Mouse (Mus musculus) lung, embryonic 14.5 days (tissue): ENCODE results near the gene Adamts10. TPM values are rescaled to one million over a fixed set of nuclear protein-coding genes. Genes with fewer than 3 reads are reported as not detected.
A peak's percentile ranks its signal among the peaks of the same experiment; 100 is the strongest.

Source experiments
- ATAC-seq: fragments of 200-750 bp; cut with Nextera tagmentation; 2 replicates; pipeline ENCODE4 v1.8.0; 2017; ENCODE audit warnings: mild to moderate bottlenecking, moderate TSS enrichment, moderate library complexity; ENCODE audit not compliant: insufficient read depth
- DNase-seq: peaks from one replicate; pipeline ENCODE4 v3.0.0-alpha.2; 2015
- H3K27ac ChIP-seq: fragments of 300-500 bp; sonication (generic); 2 replicates; pipeline ENCODE4 v1.5.1; 2014; ENCODE audit warnings: low read depth, mild to moderate bottlenecking, moderate library complexity
- H3K27me3 ChIP-seq: fragments of 300-500 bp; sonication (generic); 2 replicates; pipeline ENCODE4 v1.6.1; 2014; ENCODE audit warnings: low read length, control low read depth; ENCODE audit not compliant: insufficient read depth
- H3K36me3 ChIP-seq: fragments of 300-500 bp; sonication (generic); 2 replicates; pipeline ENCODE4 v1.6.1; 2014; ENCODE audit warnings: control low read depth; ENCODE audit not compliant: insufficient read depth
- H3K4me1 ChIP-seq: fragments of 300-500 bp; sonication (generic); 2 replicates; pipeline ENCODE4 v1.6.1; 2014; ENCODE audit warnings: antibody characterized with exemption, control low read depth; ENCODE audit not compliant: insufficient read depth
- H3K4me2 ChIP-seq: fragments of 300-500 bp; sonication (generic); 2 replicates; pipeline ENCODE4 v1.6.1; 2014; ENCODE audit warnings: mild to moderate bottlenecking
- H3K4me3 ChIP-seq: fragments of 300-500 bp; sonication (generic); 2 replicates; pipeline ENCODE4 v1.5.1; 2014; ENCODE audit warnings: low read depth, low read length
- H3K9ac ChIP-seq: fragments of 300-500 bp; sonication (generic); 2 replicates; pipeline ENCODE4 v1.6.1; 2014
- H3K9me3 ChIP-seq: fragments of 300-500 bp; sonication (generic); 2 replicates; pipeline ENCODE4 v1.6.1; 2016; ENCODE audit warnings: low read depth, low read length, control low read depth
- CTCF ChIP-seq: IDR thresholded peaks from 2 replicates; pipeline ENCODE4 v1.5.1; 2016; ENCODE audit warnings: antibody characterized with exemption, low read depth
- WGBS: fragments of 180-500 bp; shearing (Covaris S2); extraction: QIAGEN DNeasy Blood & Tissue Kit; methylation state at CpG from one replicate; pipeline ENCODE4 v1.1.7; 2014; 5-methylcytosine and 5-hydroxymethylcytosine counted together
- polyA plus RNA-seq: library from polyadenylated mRNA; unstranded; fragments of >200 nt; fragmentation: Nextera tagmentation; extraction: Ambion mirVana; gene quantifications from 2 replicates; pipeline ENCODE4 v1.2.1, GENCODE M21; 2014

The Adamts10 gene
- polyA plus RNA-seq, 1 experiment from 2014 or later = 126 TPM

GRCm38 (mm10) chr17:33498918-33499317, 25.1 kb upstream of the Adamts10 start:
- Histone ChIP-seq H3K4me3 (no peak overlapping the region), H3K4me2 (no peak overlapping the region), H3K36me3 (no peaks in the 10 kb centered on the region), H3K9me3 (no peaks in the 10 kb centered on the region), H3K27ac (no peak overlapping the region), H3K4me1 (no peaks in the 10 kb centered on the region), H3K9ac (no peak overlapping the region), H3K27me3 (no peaks in the 10 kb centered on the region)
- no peak for DNase-seq
- no peak for ATAC-seq
- no peak for TF ChIP-seq CTCF
- WGBS = 50% methylated on average over 1 of the region's 1 CpGs

GRCm38 (mm10) chr17:33508386-33508785, 15.6 kb upstream of the Adamts10 start:
- Histone ChIP-seq H3K27me3 (no peaks in the 10 kb centered on the region), H3K27ac (no peak overlapping the region), H3K4me2 (no peak overlapping the region), H3K9me3 (no peaks in the 10 kb centered on the region), H3K9ac (no peak overlapping the region), H3K36me3 (no peaks in the 10 kb centered on the region), H3K4me3 (no peak overlapping the region), H3K4me1 (peaks cover 18% of the 10 kb centered on the region)
- DNase-seq (no peak), ATAC-seq (no peak)
- no peak for TF ChIP-seq CTCF
- 88% methylated on average over 1 of the region's 1 CpGs for WGBS

GRCm38 (mm10) chr17:33510172-33510571, 13.8 kb upstream of the Adamts10 start:
- Histone ChIP-seq H3K4me3 (no peak overlapping the region), H3K4me1 (peaks cover 11% of the 10 kb centered on the region), H3K27ac (no peak overlapping the region), H3K9me3 (no peaks in the 10 kb centered on the region), H3K36me3 (no peaks in the 10 kb centered on the region), H3K4me2 (no peak overlapping the region), H3K9ac (no peak overlapping the region), H3K27me3 (no peaks in the 10 kb centered on the region)
- no peak for TF ChIP-seq CTCF
- ATAC-seq (0 out of 2 replicates have a peak, but pooled peaks have one; percentile 25), DNase-seq (peak; percentile 71)
- WGBS = 36% methylated on average over 5 of the region's 5 CpGs

- Histone ChIP-seq H3K9me3 (no peaks in the 10 kb centered on the region), H3K27ac (peak overlapping the region; percentile 37; the same call in 1 of the 2 replicates), H3K4me3 (no peak overlapping the region), H3K4me2 (no peak overlapping the region), H3K9ac (no peak overlapping the region), H3K36me3 (no peaks in the 10 kb centered on the region), H3K27me3 (no peaks in the 10 kb centered on the region), H3K4me1 (peaks cover 5% of the 10 kb centered on the region)
- no peak for TF ChIP-seq CTCF
- 14% methylated on average over 2 of the region's 2 CpGs for WGBS
- peak; percentile 31 for DNase-seq
- peak; percentile 49; the same call in 1 of the 2 replicates for ATAC-seq
Observed at GRCm38 (mm10) chr17:33512441-33513415, 11.3 kb upstream of the Adamts10 start.

DNA sequence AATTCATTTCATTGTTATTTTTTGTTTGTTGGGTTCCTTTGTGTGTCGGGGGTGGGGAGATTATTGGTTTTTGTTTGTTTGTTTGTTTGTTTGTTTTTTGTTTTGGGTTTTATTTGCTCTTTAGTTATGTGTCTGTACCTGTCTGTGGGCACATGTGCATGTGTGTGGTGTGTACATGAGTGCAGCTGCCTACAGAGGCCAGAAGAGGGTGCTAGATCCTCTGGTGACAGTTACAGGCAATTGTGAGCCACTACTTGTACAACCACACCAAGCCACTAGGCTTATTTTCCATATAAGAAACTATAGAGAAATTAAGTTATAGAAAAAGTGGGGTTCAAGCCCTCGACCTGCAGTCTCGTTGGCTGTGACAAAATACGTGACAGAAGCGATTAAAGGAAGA, 10.1 kb upstream of the Adamts10 start:
- Histone ChIP-seq H3K9me3 (no peaks in the 10 kb centered on the region), H3K4me1 (peaks cover 5% of the 10 kb centered on the region), H3K27ac (no peak overlapping the region), H3K4me2 (no peak overlapping the region), H3K4me3 (no peak overlapping the region), H3K27me3 (no peaks in the 10 kb centered on the region), H3K9ac (no peak overlapping the region), H3K36me3 (no peaks in the 10 kb centered on the region)
- DNase-seq (peak; percentile 21), ATAC-seq (no peak)
- 65% methylated on average over 5 of the region's 5 CpGs for WGBS
- peak; percentile 50 for TF ChIP-seq CTCF

DNA sequence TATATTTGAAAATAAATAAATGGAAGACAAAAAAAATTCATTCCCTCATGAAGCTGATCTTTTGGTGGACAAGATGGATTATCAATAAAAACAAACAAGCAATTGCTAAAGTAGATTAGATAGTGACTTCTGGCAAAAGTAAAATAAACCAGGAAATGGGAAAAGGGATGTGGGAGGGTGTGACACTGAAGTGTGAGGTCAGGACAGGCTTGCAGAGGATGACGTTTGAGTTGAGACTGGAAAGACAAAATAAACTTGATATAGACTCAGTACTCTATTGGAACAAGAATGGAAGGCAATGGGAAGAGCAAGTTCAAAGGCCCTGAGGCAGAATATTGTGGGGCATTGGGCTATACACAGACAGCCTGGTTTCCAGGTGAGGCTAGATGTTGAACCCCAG, 3.6 kb upstream of the Adamts10 start:
- Histone ChIP-seq H3K27ac (no peak overlapping the region), H3K27me3 (no peaks in the 10 kb centered on the region), H3K4me1 (peaks cover 12% of the 10 kb centered on the region), H3K36me3 (no peaks in the 10 kb centered on the region), H3K9ac (no peak overlapping the region), H3K4me3 (no peak overlapping the region), H3K4me2 (no peak overlapping the region), H3K9me3 (no peaks in the 10 kb centered on the region)
- no peak for TF ChIP-seq CTCF
- no peak for ATAC-seq
- 3% methylated on average over 1 of the region's 1 CpGs for WGBS
- DNase-seq = peak; percentile 66

- WGBS = 4% methylated on average over 13 of the region's 13 CpGs
- Histone ChIP-seq H3K9ac (peak overlapping the region; percentile 75), H3K27ac (peak overlapping the region; percentile 90), H3K4me1 (peaks cover 23% of the 10 kb centered on the region), H3K4me2 (peak overlapping the region; percentile 84), H3K36me3 (peaks cover 12% of the 10 kb centered on the region), H3K4me3 (peak overlapping the region; percentile 69), H3K9me3 (no peaks in the 10 kb centered on the region), H3K27me3 (no peaks in the 10 kb centered on the region)
- peak; percentile 24; the same call in 1 of the 2 replicates for ATAC-seq
- TF ChIP-seq CTCF = no peak
- DNase-seq = peak; percentile 70
Observed at GRCm38 (mm10) chr17:33523431-33523917, 530 bp upstream of the Adamts10 start.
